Mouse (Mus musculus) liver, embryonic 14.5 days (tissue): ENCODE data around the gene Clpb. TPM values are rescaled to one million over a fixed set of nuclear protein-coding genes. Genes with fewer than 3 reads are reported as not detected.
A peak's percentile ranks its signal among the peaks of the same experiment; 100 is the strongest.

Experiments
- ATAC-seq: fragments of 200-750 bp; cut with Nextera tagmentation; 2 replicates; pipeline ENCODE4 v1.8.0; 2017; ENCODE audit warnings: moderate number of reproducible peaks, mild to moderate bottlenecking, moderate library complexity; ENCODE audit not compliant: insufficient read depth
- DNase-seq, 3 experiments: peaks; one replicate each; pipeline ENCODE4 v3.0.0-alpha.2; 2012 to 2013; ENCODE audit warnings: low read depth in 3 of 3, low spot score in 3 of 3
- H3K27ac ChIP-seq: fragments of 300-500 bp; sonication (generic); 2 replicates; pipeline ENCODE4 v1.5.1; 2014; ENCODE audit warnings: moderate library complexity, mild to moderate bottlenecking, control low read depth, inconsistent platforms
- H3K27me3 ChIP-seq: fragments of 300-500 bp; sonication (generic); 2 replicates; pipeline ENCODE4 v1.6.1; 2014; ENCODE audit warnings: mild to moderate bottlenecking, low read length, moderate library complexity; ENCODE audit not compliant: control insufficient read depth, insufficient read depth
- H3K36me3 ChIP-seq: fragments of 300-500 bp; sonication (generic); replicated peaks from 2 replicates; pipeline ENCODE4 v1.6.1; 2014; ENCODE audit warnings: low read depth; ENCODE audit not compliant: control insufficient read depth, insufficient read depth
- H3K4me1 ChIP-seq, 2 experiments: fragments of 200-500 bp in 1 of 2; fragments of 300-500 bp in 1 of 2; sonication (generic) in 1 of 2; replicated peaks; 2 replicates each; pipeline ENCODE4 v1.6.1; 2012 to 2014; ENCODE audit warnings: antibody characterized with exemption in 1 of 2, inconsistent platforms in 1 of 2, low read length in 1 of 2; ENCODE audit not compliant: control insufficient read depth in 2 of 2, insufficient read depth in 2 of 2
- H3K4me2 ChIP-seq: fragments of 300-500 bp; sonication (generic); 2 replicates; pipeline ENCODE4 v1.6.1; 2014; ENCODE audit warnings: low read depth, mild to moderate bottlenecking, control low read depth, moderate library complexity
- H3K4me3 ChIP-seq, 2 experiments: fragments of 200-500 bp in 1 of 2; fragments of 300-500 bp in 1 of 2; sonication (generic) in 1 of 2; 2 replicates each; pipeline ENCODE4 v1.5.1; 2012 to 2014; ENCODE audit warnings: low read depth in 2 of 2, low read length in 2 of 2, mild to moderate bottlenecking in 2 of 2, control low read depth in 1 of 2, inconsistent platforms in 1 of 2, moderate library complexity in 1 of 2; ENCODE audit not compliant: insufficient read depth in 1 of 2
- H3K9ac ChIP-seq: fragments of 300-500 bp; sonication (generic); replicated peaks from 2 replicates; pipeline ENCODE4 v1.6.1; 2014; ENCODE audit warnings: mild to moderate bottlenecking, control low read depth, moderate library complexity
- H3K9me3 ChIP-seq: fragments of 300-500 bp; sonication (generic); 2 replicates; pipeline ENCODE4 v1.6.1; 2016; ENCODE audit warnings: low read length, mixed read lengths; ENCODE audit not compliant: control insufficient read depth
- CTCF ChIP-seq: IDR thresholded peaks from 2 replicates; pipeline ENCODE4 v1.5.1; 2016; ENCODE audit warnings: antibody characterized with exemption, low read depth, control low read depth
- EP300 ChIP-seq: IDR thresholded peaks from 2 replicates; pipeline ENCODE4 v1.6.1; 2016; ENCODE audit warnings: antibody characterized with exemption, low read depth
- WGBS: fragments of 180-500 bp; shearing (Covaris S2); extraction: QIAGEN DNeasy Blood & Tissue Kit; methylation state at CpG from one replicate; pipeline ENCODE4 v1.1.7; 2014; ENCODE audit not compliant: insufficient replicate concordance; 5-methylcytosine and 5-hydroxymethylcytosine counted together
- polyA plus RNA-seq, 2 experiments: library from polyadenylated mRNA; depleted of rRNA in 1 of 2; stranded (reverse) in 1 of 2; unstranded in 1 of 2; fragments of >200 nt; fragmentation: Nextera tagmentation in 1 of 2; extraction: Ambion mirVana in 1 of 2; gene quantifications; 2 replicates each; pipeline versions ENCODE4 v1.2.1 to v1.2.3; 2012 to 2014

Gene Clpb
- polyA plus RNA-seq, 2 experiments, result 8.3 to 18.7 TPM

GRCm38 (mm10) chr7:101821571-101822501 lies 158.4 kb downstream of the Clpb start:
- no peaks in the 10 kb centered on the region for H3K36me3 ChIP-seq
- H3K27me3 ChIP-seq, result peaks cover 67% of the 10 kb centered on the region
- no peak for DNase-seq
- peak; percentile 33; the same call in 1 of the 2 replicates for ATAC-seq
- peak overlapping the region in 1 of 2 experiments; percentile 37; a peak in 3 of 4 replicates for H3K4me3 ChIP-seq
- H3K9ac ChIP-seq, result no peak overlapping the region
- WGBS, result under 1% methylated on average over 71 of the region's 71 CpGs
- H3K27ac ChIP-seq, result no peak overlapping the region
- no peak for TF ChIP-seq EP300
- TF ChIP-seq CTCF, result no peak
- no peaks in the 10 kb centered on the region for H3K4me1 ChIP-seq
- peak overlapping the region; percentile 56 for H3K4me2 ChIP-seq
- no peaks in the 10 kb centered on the region for H3K9me3 ChIP-seq

GRCm38 (mm10) chr7:101822836-101823757 lies 159.7 kb downstream of the Clpb start:
- H3K9ac ChIP-seq, result no peak overlapping the region
- peaks cover 54% of the 10 kb centered on the region for H3K27me3 ChIP-seq
- no peak overlapping the region for H3K4me3 ChIP-seq
- TF ChIP-seq CTCF (peak; percentile 31), EP300 (no peak)
- no peak overlapping the region for H3K4me2 ChIP-seq
- WGBS, result 52% methylated on average over 32 of the region's 32 CpGs
- no peaks in the 10 kb centered on the region for H3K9me3 ChIP-seq
- H3K27ac ChIP-seq, result no peak overlapping the region
- DNase-seq (no peak), ATAC-seq (0 out of 2 replicates have a peak, but pooled peaks have one; percentile 18)
- no peaks in the 10 kb centered on the region for H3K36me3 ChIP-seq
- H3K4me1 ChIP-seq, result no peaks in the 10 kb centered on the region

- DNase-seq, result no peak
- H3K36me3 ChIP-seq, result no peaks in the 10 kb centered on the region
- peaks cover 45% of the 10 kb centered on the region for H3K27me3 ChIP-seq
Measured at GRCm38 (mm10) chr7:101823758-101824630, 160.6 kb downstream of the Clpb start.

GRCm38 (mm10) chr7:101830373-101830772 lies 166.9 kb downstream of the Clpb start:
- no peak for ATAC-seq
- 80% methylated on average over 3 of the region's 3 CpGs for WGBS
- no peak overlapping the region for H3K9ac ChIP-seq
- H3K9me3 ChIP-seq, result no peaks in the 10 kb centered on the region
- no peaks in the 10 kb centered on the region for H3K36me3 ChIP-seq
- DNase-seq, result no peak
- peaks cover 1% of the 10 kb centered on the region; the same call in 1 of the 2 replicates for H3K27me3 ChIP-seq
- no peak overlapping the region for H3K27ac ChIP-seq
- TF ChIP-seq CTCF, result peak; percentile 29
- TF ChIP-seq EP300, result no peak
- H3K4me1 ChIP-seq, result no peaks in the 10 kb centered on the region
- no peak overlapping the region for H3K4me3 ChIP-seq
- no peak overlapping the region for H3K4me2 ChIP-seq

More at GRCm38 (mm10) chr7:101823758-101824630, 160.6 kb downstream of the Clpb start:
- no peak overlapping the region for H3K9ac ChIP-seq
- no peaks in the 10 kb centered on the region for H3K9me3 ChIP-seq
- no peak overlapping the region for H3K4me3 ChIP-seq
- no peak overlapping the region for H3K4me2 ChIP-seq
- H3K4me1 ChIP-seq, result no peaks in the 10 kb centered on the region
- H3K27ac ChIP-seq, result no peak overlapping the region
- no peak for ATAC-seq
- TF ChIP-seq EP300, result no peak
- no peak for TF ChIP-seq CTCF
- WGBS, result 80% methylated on average over 18 of the region's 18 CpGs
